Comparison of ENCODE assay signal across 22 mouse cellular contexts in genomic region chr9:123949432-123949831, GRCm38 (mm10). TPM values are rescaled to one million over a fixed set of nuclear protein-coding genes. Genes with fewer than 3 reads are reported as not detected.
"Had no signal": no experiment of that assay in that cellular context is flagged by ENCODE, and none has a peak within 500 bp of the region (broad histone marks: within the 10 kb centered on the region; RNA-seq: fewer than 3 reads in every experiment).

No protein-coding gene starts in this region.

- H3K9me3 ChIP-seq: limb, embryonic 10.5 days; liver, embryonic 12.5 days; midbrain, embryonic 12.5 days; neural tube, embryonic 13.5 days; stomach, embryonic 15.5 days had no signal

- H3K27me3 ChIP-seq: liver, embryonic 12.5 days; midbrain, embryonic 12.5 days; neural tube, embryonic 13.5 days; stomach, embryonic 15.5 days had no signal

- DNase-seq: kidney, adult 11 months; kidney, postnatal 10 days; kidney, postnatal 4 days; retina, postnatal 1 day; right cerebral cortex, postnatal 4 days; spleen, adult 18-20 months; thymus, adult 2 months; thymus, postnatal 36 days had no signal

- H3K27ac ChIP-seq: left cerebral cortex, adult 2 months; limb, embryonic 10.5 days; liver, embryonic 12.5 days; midbrain, embryonic 12.5 days; neural tube, embryonic 13.5 days; stomach, embryonic 15.5 days had no signal

- H3K4me1 ChIP-seq: limb, embryonic 10.5 days; midbrain, embryonic 12.5 days; neural tube, embryonic 13.5 days; stomach, embryonic 15.5 days had no signal

- H3K36me3 ChIP-seq: limb, embryonic 10.5 days; liver, embryonic 12.5 days; midbrain, embryonic 12.5 days; neural tube, embryonic 13.5 days; stomach, embryonic 15.5 days had no signal

- H3K4me3 ChIP-seq: left cerebral cortex, adult 2 months; limb, embryonic 10.5 days; liver, embryonic 12.5 days; midbrain, embryonic 12.5 days; neural tube, embryonic 13.5 days; stomach, embryonic 15.5 days had no signal

- ATAC-seq: liver, embryonic 12.5 days; midbrain, embryonic 16.5 days had no signal

- H3K4me2 ChIP-seq: liver, embryonic 12.5 days; midbrain, embryonic 12.5 days; neural tube, embryonic 13.5 days; stomach, embryonic 15.5 days had no signal

- H3K9ac ChIP-seq: liver, embryonic 12.5 days; midbrain, embryonic 12.5 days; neural tube, embryonic 13.5 days; stomach, embryonic 15.5 days had no signal

RNA-seq across cellular contexts. Expression of gene Ccr1, which starts 19.1 kb away (rescaled TPM):
- total RNA-seq: megakaryocyte-erythroid progenitor cell, adult 5-6 weeks had no signal

RNA-seq across cellular contexts. Expression of gene Ccr1l1, which starts 28.8 kb away (rescaled TPM):
- total RNA-seq: layer of hippocampus, adult 8-10 months; layer of hippocampus, postnatal 25 days; left cerebral cortex, adult 2 months; left cerebral cortex, postnatal 14 days; megakaryocyte-erythroid progenitor cell, adult 5-6 weeks had no signal
- polyA plus RNA-seq: kidney, embryonic 14.5 days; limb, embryonic 10.5 days; liver, embryonic 12.5 days; lung, embryonic 16.5 days; midbrain, embryonic 12.5 days; midbrain, embryonic 16.5 days; neural tube, embryonic 13.5 days; stomach, embryonic 15.5 days; testis, adult 2 months; thymus, adult 2 months had no signal
